Mouse (Mus musculus) adrenal gland, adult 8-10 months (tissue): ENCODE data around the gene Asic2. TPM values are rescaled to one million over a fixed set of nuclear protein-coding genes. Genes with fewer than 3 reads are reported as not detected.

ENCODE experiments used
- DNase-seq: peaks from one replicate; pipeline ENCODE4 v3.0.0; 2022
- total RNA-seq, 4 experiments: library from RNA; stranded (reverse); gene quantifications; 2 replicates each; pipeline ENCODE4 v1.2.4; 2022

The Asic2 gene
- total RNA-seq, 4 experiments from 2014 or later: 3.2 to 5.1 (median 4.2) TPM

DNA sequence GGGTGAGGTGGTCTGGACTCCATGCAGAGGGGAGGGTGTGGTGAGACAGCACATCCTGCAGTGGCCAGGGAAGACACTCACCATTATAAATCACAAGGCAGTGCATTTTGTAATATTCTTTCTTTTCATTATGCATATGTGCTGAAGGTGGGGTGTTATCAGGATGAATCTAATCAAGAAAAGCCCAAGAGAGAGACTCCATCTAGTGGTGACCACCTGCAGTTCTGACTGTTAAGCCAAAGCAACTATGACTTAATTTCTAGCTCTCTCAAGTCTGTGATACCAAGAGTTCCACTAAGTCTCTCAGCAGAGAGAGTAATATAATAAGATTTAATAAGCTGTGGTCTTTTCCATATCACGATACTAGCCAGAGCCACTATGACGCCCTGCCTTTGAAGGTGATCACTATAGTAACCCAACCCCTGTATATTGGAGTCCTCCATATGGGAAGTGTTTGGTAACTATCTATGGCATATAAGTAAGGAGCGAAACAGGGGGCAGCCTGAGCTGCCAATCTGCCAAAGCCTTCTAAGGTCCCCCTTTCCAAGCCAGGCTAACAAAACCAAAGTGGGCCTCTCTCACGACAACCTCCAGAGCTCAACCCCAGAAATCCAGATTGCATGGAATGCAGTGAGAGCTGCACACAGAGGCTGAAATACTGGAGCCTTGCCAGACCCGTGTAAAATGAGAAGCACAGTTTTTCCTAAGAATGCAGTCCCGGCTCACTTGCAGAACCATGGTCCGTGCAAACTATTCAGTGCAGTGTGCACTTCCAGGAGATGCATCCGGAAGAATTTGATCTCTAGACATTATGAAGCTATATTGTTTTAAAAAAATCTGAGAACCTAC is 459.6 kb downstream of the Asic2 start:
- DNase-seq: no peak

DNA sequence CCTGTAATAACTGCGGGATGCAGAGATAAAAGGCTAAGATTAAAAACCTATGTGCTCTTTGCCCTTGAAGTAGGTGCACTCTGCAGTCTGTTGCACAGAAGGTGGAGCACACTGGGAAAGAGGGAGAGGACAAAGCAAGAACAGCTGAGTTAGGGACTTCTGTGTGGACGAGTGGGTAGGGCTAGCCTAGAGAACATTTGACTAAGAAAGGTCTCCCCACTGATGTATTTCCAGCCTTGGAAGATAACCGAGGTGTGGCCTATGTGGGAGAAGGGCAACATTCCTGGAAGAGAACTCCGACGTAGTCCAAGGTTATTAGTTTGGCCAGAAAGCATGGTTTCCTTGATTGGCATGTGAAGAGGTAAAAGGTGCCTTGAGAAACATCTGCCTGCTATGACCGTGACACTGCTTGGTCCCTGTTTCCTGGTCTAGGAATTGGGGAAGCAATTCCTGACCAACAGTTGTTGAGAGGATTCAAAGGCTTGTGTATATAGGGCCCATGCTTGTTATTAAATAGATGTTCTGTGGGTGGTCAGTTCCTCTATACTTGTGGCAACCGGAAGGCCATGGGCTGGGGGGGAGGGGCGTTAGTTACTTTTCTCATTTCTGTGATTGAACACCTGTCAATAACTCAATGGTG is 463.3 kb downstream of the Asic2 start:
- DNase-seq: no peak

DNA sequence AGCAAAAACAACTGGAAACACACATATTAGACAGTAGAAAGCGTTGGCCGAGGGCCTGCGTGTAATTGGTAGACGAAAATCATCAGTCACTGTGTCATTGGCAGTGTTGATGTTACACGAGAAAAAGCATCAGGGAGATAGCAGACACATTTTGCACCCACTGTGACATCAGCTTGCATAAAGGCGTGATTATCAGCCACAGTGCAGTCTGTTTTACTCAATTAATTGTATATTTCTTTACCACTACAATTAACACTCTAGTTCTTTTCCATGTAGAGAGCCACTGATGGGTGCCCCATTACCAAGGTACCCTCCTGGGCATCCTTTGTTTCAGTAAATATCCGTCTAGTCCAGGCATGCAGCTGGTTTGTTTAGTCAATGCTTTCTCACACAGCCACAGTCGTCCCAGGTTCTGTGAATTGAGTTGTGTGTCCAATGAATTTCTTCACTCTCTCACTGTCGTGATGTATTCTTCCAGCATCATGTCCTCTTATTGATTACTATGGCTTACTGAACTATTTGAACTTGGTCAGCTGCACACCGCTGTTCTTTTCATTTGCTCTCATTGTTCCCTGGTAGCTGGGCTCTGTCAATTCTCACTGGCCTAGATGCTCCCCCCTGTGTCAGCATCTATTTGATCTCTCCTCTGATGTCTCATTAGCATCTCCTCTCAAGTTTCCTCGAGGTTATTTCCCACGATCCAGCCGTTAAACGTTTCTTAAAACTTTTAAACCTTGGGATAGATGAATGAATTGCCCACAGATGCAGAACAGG is 466.6 kb downstream of the Asic2 start:
- DNase-seq: no peak

DNA sequence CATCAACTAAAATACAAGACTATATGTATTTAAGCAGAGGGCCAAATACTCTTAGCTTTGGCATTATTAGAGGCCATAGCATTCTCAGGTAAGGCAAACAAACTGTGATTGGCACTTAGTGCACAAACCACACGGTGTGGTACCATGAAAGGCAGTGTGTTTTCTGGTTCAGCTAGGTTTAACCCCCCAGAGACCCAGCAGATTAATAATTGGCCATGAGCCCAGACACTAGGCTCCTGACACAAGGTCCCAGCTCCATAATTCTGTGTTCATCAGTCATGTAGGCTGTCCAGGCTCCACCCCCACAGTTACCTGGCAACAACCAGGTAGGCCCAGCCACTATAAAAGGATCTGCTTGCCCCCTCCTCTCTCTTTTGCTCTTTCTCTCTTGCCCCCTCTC is 469.3 kb downstream of the Asic2 start:
- no peak for DNase-seq

DNA sequence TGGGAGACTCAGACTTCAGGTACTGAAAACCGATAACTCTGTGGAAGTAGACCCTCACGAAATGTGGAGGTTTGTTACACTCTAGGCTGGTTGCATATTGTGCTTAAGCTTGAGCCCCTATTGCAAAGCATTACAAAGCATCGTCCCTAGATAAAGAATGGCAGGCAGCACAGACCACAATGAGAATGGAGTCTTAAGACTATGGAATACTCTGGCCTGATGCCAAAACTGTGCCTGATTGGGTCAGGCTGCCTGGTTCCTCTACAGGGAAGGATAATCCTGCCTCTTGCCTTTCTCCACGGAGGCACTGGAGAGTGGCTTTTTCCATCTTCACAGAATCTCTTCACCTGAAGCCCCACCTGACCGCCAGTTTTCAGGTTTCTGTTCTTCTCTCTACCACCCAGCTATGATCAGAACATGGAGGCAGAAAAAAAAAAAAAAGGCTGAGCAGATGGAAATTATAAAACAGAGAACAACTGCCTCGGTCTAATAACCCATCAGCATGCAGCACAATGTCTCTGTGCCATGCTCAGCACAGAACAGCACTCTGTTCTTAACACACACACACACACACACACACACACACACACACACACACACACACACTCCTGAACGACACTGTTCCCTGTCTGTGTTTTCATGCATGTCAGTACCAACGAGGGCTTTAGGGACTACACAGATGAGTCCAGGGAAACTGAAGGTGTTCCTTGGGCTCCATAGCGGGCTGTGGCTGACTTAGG is 470.4 kb downstream of the Asic2 start:
- DNase-seq: no peak

DNA sequence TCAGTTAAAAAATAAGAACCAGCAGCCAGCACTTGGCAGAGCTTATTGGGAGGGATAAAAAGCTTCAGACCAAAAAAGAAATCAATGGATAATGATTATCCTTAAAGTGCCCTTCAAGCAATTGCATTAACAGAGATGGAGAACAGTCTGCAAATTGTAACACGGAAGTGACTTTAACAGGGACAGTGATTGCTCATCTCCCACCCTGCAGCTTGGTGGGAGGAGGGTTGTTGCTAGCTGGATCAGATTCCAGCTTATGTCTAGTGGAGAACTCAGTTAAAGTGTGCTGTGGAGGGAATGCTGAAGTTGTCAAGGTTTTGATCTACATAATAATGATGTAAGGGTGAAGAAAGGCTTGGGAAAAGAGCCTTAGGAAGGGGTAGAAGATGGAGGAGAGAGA is 471.8 kb downstream of the Asic2 start:
- DNase-seq: no peak

DNA sequence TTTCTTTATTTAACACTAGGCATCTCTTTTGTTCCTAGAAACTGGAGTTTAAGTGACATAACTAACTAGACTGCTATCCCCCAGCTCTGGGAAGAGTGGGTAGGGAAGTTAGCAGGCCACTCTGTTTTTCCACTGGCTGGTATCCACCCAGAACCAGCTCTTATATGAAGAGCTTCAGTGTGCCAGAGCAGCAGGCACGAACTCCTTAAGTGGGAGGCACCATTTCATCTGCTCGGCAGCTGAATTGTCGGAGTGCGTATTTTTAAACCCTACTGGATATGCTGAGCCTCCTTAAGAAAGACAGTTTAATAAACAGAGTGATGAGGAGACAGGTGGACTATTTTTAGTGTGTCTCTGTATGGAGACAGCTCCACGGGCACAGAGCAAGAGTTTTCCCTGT is 475.9 kb downstream of the Asic2 start:
- no peak for DNase-seq

DNA sequence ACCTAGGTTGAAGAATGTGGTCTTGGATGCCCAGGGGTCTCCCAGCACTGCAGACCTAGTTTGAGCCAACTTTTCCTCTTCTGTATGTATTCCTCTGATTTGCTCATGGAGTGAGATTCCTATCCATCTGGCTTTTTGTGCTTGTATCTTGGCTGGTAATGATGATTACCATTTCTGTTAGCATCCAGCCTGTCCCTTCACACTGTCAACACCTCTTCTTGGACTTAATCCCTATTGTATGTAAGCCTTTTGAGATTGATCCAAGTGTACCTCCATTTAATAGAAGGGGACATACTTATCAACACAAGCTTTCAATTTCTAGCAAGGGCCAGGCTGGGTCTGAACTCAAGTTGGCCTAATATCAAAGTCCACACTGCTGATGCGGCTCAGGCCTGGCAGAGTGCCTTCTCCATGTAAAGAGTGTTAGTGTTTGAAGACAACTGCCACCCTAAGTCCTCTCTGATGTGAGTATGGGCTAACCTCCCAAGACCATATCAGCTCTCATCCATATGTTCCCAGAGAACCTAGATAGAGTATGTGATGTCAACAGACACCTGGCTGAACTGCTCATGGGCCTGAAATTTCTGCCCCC is 479.0 kb downstream of the Asic2 start:
- no peak for DNase-seq

DNA sequence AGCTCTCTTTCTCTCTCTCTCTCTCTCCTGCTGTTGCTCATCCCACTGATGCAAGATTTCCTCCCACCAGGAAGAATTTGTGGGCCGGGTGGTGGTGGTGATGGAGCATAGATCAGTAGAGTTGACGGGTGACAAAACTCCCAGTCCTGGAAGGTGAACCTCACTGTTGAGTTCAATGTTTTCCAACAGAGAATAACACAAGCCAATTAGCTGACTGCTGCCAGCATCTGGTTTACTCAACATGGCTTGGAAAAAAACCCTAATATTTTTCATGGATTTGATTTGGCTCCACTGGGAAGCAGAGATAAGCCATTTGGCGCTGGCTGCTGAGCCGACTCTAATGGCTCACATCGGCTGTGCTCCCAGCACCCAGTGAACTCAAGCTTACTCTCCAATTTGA is 479.6 kb downstream of the Asic2 start:
- no peak for DNase-seq

DNA sequence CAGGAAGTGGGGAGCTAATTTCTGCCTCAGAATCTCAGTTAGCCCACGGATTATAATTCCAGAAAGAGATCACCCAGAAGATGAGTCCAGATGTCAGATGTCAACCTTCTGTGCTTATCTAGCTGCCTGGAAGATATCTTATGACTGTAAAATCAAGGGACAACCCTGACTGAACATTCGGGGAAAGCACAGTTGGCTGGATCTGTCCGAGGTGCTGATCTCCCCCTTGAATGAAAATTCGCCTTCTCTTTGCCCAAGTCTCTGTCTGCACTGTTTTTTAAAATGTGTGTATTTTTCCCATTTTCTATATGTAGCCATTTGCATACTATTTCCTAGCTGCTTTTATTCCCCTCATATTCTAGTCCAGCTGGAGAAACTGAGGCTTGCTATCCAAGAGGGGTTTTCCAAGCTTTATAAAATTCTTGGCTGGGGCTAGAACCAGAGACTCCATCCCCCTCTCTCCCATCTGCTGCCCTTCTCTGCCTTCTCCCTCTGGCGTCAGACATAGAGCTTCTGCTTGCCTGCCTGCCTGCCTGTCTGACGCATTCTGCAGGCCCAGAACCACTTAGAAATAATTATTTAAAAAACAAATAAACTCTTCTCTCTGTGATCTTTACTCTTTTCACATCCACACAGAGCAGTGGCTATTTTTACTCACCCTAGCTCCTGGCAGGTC is 481.9 kb downstream of the Asic2 start:
- DNase-seq: no peak

DNA sequence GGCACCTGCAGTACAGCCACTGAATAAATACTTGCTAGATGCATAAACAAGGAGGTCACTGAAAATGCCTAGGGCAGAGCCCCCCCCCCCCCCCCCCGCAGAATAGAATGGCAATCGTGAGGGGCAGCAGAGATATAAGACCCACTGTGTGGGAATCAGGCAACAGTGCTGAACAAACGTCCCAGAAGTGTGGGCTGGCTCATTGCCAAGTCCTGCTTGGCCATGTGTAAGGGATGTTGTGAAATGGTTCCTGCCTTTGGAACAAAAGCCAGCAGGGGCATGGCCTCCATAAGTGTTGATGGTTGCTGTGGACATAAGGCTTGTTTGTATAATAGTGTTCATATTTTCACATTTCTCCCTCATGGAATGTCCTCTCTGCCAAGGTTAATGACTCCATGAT is 487.1 kb downstream of the Asic2 start:
- no peak for DNase-seq

DNA sequence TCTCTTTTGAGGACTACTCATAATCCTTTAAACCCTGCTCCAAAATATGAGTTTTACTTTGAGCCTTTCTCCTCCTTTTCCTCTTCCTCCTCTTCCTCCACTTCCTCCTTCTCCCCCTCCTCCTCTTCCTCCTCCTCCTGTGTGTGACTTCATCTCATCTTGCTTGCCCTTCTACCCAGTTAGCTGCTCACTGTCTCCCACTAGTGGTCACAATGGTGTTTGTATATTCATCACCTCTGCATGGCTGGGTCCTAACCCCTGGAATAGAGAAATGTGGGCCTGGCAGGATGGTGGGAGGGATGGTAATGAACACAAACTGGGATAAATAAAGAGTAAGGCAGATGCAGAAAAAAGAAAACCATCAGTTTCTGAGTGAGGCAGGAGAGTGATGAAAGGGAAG is 492.0 kb downstream of the Asic2 start:
- DNase-seq: no peak

DNA sequence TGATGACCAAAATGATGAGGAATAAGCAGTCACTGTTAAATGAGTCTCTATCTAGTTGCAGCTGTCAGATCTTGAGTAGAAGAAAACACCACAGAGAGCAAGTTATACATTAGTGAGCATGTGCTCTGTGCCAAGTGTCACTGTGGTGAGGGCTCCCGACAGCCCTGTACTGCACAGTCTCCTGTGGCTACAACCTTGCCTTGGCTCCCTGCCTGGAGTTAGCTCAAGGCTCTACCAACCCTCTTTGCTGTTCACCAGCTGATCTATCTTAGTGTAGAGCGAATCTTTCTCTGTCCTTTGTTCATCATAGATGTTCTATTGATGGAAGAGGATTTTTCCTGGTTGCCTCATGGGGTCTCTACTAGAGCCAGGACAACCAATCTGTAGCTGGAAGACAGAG is 494.1 kb downstream of the Asic2 start:
- no peak for DNase-seq

DNA sequence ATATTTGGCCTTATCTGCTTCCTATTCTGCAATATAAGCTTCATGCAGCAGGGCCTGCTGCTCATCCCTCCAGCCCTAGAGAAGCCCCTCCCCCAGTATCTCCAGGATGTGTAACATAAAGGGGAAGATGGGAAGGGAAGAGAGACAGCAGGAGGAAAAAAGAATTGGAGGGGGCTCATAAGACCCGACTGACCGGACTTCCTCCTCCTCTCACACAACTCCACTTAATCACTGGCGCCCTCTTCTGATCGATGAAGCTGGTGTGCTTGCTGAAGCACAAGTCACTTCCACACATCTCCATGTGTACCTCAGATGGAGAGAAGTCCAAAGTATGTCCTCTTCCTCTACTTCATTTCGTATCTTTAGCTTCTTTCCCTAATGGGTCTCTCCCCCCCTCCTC is 506.1 kb downstream of the Asic2 start:
- peak; percentile 3 for DNase-seq

DNA sequence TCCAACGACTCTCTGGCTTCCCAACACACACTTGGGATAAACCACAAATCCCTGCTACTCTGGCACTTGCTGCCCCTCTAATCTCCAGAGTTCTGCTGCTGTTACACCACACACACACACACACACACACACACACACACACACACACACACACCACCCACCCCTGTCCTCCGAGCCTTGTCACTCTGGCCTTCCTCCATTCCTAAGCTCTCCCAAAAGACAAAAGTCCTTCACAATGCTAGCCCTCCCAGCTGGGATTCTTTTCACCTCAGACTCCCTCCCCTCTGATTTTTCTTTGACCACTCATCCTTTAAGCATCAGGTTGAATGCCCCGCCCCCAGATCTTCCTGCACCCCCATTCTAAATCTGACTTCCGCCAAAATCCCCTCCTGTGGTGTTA is 506.5 kb downstream of the Asic2 start:
- DNase-seq: no peak

DNA sequence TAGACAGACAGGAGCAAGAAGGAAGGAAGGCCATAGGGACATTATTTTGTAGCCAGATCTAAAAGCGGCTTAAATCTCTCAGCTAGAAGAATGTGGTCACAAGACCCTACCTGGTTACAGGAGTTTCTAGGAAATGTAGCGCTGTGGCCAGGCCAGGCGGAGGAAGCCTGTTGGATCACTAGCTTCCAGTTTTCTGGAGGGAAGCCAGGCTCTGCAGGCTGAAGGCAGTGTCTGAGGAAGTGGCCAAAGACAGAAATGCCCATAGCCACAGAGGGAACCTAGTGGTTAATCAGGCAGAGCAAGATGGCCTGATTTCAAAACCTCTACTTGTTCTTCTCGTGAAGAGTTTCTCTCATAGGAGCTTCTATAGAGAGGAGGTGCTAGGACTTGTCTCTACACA is 513.3 kb downstream of the Asic2 start:
- DNase-seq: no peak

DNA sequence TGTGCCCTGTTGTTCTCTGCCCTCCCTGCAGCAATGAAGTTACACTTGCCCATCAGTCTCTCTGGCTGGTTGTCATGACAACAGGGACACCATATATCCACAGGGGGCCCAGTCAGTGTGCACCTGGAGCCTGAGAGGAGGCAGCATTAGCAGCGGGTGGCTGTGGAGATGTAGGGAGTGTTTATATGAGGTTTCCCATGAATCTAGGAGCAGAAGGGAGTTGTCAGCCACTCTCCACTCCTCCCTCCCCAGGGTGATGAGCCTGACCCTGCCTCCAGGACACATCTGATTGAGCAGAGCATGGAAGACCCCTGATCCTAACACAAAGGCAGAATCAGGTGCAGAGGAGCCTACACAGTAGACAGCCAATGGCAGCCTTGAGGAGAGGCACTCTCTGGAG is 514.1 kb downstream of the Asic2 start:
- no peak for DNase-seq

DNA sequence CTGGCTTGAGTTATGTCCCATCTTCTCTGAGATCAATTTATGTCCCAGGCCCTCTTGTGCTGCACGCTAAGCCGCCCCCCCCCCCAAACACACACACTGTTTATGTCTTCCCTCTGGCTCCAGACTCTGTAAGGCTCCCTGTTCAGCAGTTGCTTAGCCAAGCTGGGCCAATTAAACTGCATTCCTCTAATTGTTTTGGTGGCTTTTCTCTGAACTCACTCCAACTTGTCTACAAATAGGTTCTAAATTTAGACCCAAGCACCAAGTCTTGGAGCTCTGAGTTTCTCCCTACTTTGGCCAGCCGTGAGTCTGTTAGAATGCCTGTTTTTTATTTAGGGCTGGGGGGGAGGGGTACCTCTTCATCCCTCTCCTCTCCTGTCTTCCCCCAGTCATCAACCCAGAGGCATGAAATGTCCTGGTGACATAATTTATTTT is 519.0 kb downstream of the Asic2 start:
- DNase-seq: no peak

DNA sequence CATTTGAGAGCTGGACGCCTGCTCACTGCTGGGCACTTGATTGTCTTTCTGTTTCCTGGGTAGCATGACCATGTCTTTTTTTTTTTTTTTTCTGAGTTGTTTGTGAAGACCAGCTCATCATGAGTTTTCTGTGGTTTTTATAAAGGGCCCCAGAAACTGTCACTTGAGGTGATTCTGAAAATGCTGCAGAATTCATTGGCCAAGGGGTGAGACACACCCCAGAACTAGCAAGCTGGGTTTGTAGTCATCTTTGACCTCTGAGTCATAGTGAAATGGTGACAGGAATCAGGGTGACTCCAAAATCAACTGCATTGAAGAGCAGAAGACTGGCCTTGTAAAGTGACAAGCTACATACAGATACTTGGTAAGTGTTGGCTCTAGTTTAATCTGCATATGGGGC is 521.9 kb downstream of the Asic2 start:
- no peak for DNase-seq

DNA sequence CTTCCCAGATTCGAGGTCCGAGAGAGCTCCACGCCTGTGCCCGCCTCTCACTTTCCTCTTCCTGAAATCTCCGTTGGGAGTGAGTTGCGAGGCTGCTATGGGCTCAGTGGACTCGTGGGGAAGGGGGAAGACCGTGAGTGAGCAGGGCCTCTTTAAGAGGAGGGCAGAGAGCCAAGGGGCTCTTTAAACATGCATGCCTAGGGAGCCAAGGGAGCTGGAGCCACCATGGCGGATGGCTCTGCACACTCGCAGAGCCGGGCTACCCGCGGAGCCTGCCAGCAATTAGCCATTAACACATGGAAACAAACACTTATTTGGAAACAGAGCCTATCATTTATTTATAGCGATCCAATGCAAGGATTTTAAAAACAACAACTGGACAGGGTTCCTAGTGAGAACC is 541.4 kb downstream of the Asic2 start:
- DNase-seq: no peak

DNA sequence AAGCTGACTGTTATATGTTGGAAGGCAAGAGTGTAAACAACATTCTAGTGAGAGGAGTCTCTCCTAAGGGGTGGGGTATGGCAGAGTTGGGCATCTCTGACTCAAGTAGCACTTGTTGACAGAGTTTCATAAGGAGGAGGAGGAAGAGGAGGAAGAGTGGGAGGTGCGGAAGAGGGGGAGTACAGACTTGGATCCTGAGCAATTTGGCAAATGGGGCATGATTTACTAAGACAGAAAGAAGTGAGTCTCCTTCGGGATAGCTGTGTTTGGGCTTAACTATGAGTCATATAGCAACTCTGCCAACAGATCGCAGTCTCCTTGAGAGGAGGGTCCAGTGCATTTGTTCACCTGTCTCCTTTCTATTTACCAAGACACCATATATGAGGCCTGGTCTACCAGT is 549.1 kb downstream of the Asic2 start:
- DNase-seq: no peak

DNA sequence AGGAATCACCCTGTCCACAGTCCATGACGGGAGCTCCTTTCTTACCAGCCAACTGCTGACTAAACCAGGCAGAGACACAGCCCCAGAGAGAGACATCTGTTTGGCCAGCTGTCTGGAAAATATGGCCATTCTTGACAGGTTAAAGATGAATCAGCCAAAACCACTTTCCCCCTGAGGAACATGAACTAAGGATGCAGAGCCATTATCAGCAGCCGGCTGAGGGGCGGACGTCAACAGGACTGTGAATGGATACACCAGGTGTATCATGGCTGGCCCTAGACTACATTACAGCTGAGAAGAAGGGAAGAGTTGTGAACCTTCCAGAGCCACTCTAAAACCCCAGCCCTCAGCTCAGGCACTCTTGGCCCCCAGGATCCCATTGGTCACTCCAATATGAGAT is 550.2 kb downstream of the Asic2 start:
- no peak for DNase-seq
